Mouse (Mus musculus): ENCODE measurements around the gene Fam240a.

Gene Fam240a

GRCm38 (mm10) chr9:110916786-110917185 lies at the start of gene Fam240a:
TSS of gene Fam240a (minus strand) at chr9:110916861.
- DNase-seq (ENCODE audit: low read depth, low spot score): no peak

GRCm38 (mm10) chr9:110965910-110966231 lies 49.2 kb upstream of the Fam240a start:
- no peak for DNase-seq (ENCODE audit: low read depth, low spot score)

- no peak for DNase-seq (ENCODE audit: low read depth, low spot score)
Measured at GRCm38 (mm10) chr9:110965062-110965909, 48.6 kb upstream of the Fam240a start.

DNA sequence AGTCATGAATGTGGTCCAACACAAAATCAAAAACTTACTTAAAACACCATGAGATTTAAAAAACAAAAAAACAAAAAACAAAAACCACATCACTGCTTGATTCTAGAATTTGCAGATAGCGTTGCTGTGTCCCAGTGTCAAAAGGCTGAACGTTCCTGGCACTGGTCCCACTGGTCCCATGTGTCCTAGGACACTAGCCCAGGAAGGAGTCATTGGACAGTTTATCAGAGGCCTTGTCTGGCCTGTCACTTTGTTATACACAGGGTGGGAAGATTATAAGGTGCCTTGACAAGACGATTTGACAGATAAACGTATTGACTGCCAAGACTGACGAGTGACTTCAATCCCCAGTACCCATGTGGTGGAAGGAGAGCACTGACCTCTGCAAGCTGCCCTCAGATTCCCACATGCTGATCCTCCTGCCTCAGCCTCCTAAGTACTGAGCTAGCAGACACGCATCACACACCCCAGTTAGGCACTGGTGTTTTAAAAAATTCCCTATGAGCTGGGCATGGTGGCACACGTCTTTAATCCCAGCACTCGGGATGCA lies 47.0 kb upstream of the Fam240a start:
- DNase-seq (ENCODE audit: low read depth, low spot score): no peak

DNA sequence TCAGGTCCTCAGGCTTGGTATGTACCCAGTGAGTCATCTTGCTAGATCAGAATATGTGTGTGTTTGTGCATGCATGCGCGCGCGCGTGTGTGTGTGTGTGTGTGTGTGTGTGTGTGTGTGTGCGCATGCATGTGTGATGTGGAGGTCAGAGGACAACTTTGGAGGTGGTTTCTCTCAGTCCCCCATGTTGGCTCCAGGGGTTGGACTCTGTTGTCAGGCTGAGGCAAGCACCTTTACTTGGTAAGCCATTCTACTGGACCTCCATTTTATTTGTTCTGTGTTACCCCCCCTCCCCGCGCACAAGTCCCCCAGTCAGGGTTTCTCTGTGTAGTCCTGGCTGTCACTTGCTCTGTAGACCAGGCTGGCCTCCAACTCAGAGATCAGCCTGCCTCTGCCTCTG lies 44.7 kb upstream of the Fam240a start:
- no peak for DNase-seq (ENCODE audit: low read depth, low spot score)

GRCm38 (mm10) chr9:110960230-110961149 lies 43.8 kb upstream of the Fam240a start:
- DNase-seq (ENCODE audit: low read depth, low spot score): no peak

GRCm38 (mm10) chr9:110959669-110960068 lies 43.0 kb upstream of the Fam240a start:
- no peak for DNase-seq (ENCODE audit: low read depth, low spot score)

- DNase-seq (ENCODE audit: low read depth, low spot score): peak; percentile 33
Measured at GRCm38 (mm10) chr9:110955962-110956361, 39.3 kb upstream of the Fam240a start.

DNA sequence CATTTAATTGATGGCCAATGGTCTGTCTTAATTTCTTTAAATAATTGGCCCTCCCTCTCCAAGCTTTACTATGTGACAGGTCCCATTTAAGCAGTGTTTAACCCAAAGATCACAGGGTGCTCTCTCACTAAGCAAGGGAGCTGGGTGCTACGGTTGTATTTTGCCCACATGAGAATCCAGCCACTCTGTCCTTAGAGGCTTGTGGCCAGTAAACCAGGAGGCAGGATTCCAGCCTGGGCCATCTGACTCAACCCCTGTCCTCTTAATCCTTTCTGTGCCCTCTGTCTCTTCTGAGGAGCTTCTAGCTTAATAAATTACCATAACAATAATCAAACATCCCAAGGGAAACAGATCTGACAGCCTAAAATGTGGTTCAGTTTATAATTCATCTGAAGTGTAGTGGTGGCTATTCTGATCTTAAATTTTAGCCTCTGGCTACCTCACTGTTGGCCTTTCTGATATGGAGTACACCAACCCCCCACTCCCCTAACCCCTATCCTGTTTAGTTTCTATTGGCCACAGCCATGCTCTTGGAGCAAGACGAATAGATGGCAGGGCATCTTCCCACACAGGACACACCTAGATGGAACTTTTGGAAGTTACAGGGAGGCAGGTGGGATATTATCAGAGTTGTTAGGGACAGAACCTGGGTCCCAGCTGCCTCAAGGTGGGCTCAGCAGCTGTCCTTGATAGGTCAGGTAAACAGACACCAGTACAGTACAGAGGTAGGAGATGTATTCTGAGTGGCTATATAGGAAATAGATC lies 38.2 kb upstream of the Fam240a start:
- DNase-seq (ENCODE audit: low read depth, low spot score): no peak

DNA sequence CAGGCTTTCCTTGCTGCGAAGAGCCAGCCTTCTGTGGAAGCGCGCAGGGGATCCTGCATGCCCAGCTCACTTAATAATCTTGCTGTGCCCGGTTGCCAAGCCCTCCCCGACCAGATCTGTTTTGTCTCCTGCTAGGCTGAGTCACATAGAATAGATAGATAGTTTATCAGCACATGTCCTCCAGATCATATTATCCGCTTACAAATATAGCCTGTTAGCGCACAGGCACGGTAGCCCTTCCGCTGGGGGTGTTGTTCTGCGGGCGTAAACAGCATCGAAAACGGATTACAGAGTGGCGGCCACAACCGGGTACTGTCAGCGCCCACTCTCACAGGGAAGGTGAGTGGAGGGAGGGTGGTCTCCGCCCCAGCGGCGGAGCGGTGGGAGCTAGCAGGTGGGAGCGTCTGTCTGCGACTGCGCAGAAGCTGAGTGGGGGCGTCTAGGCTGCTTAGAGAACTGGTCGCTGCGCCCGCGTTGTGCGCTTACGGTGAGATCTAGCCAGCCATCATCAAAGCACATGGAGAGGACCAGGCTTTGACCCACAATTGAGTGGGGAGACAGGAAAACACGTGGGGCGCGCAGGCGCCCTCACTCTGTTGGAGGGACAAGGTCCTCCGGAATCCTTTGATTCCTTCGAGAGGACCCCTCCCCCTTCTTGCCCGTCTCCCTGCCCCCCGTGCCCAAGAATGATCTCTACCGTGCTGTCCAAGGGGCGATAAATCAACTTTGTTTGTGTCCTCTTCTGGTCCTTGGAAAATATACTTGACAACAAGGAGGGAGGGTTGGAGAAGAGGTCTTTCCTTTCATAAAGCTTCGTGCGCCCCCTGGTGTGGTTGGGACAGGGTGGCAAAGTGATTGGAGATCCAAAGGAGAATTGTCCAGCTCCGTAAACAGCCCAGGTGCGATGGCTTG lies 37.1 kb upstream of the Fam240a start:
- DNase-seq (ENCODE audit: low read depth, low spot score): peak; percentile 76

GRCm38 (mm10) chr9:110952931-110953549 lies 36.4 kb upstream of the Fam240a start:
- DNase-seq (ENCODE audit: low read depth, low spot score): no peak

GRCm38 (mm10) chr9:110952398-110952797 lies 35.7 kb upstream of the Fam240a start:
- DNase-seq (ENCODE audit: low read depth, low spot score): no peak

DNA sequence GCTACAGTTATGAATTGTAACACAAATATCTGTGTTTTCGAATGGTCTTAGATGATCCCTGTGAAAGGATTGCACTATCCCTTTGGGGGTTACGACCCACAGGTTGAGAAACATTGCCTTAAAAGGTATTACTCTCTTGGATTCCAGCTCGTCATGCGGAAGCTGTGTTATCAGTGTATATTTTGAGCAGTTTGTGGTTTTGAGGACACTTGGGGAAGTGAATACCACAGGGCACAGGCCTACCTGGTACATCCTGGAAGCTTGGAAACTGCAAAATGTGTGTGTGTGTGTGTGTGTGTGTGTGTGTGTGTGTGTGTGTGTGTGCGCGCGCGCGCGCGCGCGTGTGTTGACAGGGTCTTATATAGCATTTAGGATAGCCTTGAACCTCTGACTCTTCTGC lies 35.2 kb upstream of the Fam240a start:
- DNase-seq (ENCODE audit: low read depth, low spot score): no peak

GRCm38 (mm10) chr9:110951397-110951796 lies 34.7 kb upstream of the Fam240a start, which contains the start of gene Lrrc2:
TSS of gene Lrrc2 (plus strand) at chr9:110951545.
- no peak for DNase-seq (ENCODE audit: low read depth, low spot score)

GRCm38 (mm10) chr9:110950109-110950508 lies 33.4 kb upstream of the Fam240a start:
- no peak for DNase-seq (ENCODE audit: low read depth, low spot score)

GRCm38 (mm10) chr9:110948813-110949310 lies 32.2 kb upstream of the Fam240a start:
- no peak for DNase-seq (ENCODE audit: low read depth, low spot score)

DNA sequence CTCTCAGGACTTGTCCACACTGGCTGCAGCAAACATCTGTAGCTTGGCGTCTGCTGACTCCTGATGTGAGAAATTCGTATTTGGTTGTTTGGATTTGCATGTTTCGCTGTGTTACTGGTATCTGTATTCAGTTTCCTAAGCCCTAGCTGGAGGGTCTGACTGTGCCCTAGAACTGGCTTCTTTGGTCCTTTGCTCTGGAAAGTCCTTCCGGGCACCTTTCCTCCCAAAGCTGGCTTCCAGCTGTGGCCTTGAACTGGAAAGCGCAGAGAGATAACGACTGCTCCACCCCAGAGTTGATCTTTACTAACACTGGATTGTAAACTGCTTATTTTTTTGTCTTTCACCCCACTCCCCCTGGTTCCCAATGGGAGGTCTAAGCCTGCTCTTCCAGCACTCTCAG lies 31.2 kb upstream of the Fam240a start:
- DNase-seq (ENCODE audit: low read depth, low spot score): no peak

DNA sequence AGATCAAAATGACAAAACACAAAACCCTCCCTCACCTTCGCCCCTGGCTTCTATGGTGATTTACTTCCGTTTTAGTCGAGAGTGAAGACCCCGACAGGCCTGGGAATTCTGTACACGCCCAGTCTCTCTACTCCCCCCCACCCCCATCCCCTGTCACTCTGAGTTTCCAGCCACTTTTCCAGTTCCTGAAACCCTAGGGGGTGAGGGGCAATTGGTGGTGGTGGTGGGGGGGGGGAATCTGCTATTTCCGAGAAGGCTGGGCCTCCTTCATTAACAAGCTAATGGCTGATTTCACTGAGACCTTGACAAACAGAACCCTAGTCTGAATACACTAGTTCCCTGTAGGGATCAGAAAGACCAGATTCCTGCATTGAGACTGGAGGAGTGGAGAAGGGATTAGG lies 30.6 kb upstream of the Fam240a start:
- DNase-seq (ENCODE audit: low read depth, low spot score): no peak

GRCm38 (mm10) chr9:110946548-110947044 lies 29.9 kb upstream of the Fam240a start:
- DNase-seq (ENCODE audit: low read depth, low spot score): no peak

GRCm38 (mm10) chr9:110945926-110946325 lies 29.3 kb upstream of the Fam240a start, which contains the start of gene Tdgf1:
TSS of gene Tdgf1 (minus strand) at chr9:110946158.
- DNase-seq (ENCODE audit: low read depth, low spot score): no peak

All from skeletal muscle tissue, adult 2 months (tissue).